Mouse (Mus musculus): ENCODE results near the gene Il2rb.

Gene Il2rb

GRCm38 (mm10) chr15:78494968-78495406 is at the start of gene Il2rb:
Gene Il2rb, minus strand, starts transcription at chr15:78495271.
- DNase-seq: no peak

- DNase-seq: peak; percentile 69 to 74
Observed at GRCm38 (mm10) chr15:78544561-78545001, 49.5 kb upstream of the Il2rb start, which contains the start of gene Sstr3. Gene Sstr3, minus strand, starts transcription at chr15:78544685.

- peak in 1 of 2 experiments; percentile 35 for DNase-seq
Observed at GRCm38 (mm10) chr15:78544041-78544440, 49.0 kb upstream of the Il2rb start.

- peak; percentile 73 to 79 for DNase-seq
Observed at GRCm38 (mm10) chr15:78542767-78543303, 47.8 kb upstream of the Il2rb start.

- DNase-seq: peak; percentile 61 to 72
Observed at GRCm38 (mm10) chr15:78542098-78542766, 47.2 kb upstream of the Il2rb start.

- DNase-seq: peak; percentile 83 to 91
Observed at GRCm38 (mm10) chr15:78541606-78542005, 46.5 kb upstream of the Il2rb start.

GRCm38 (mm10) chr15:78541036-78541435 is 46.0 kb upstream of the Il2rb start:
- peak in 1 of 2 experiments; percentile 41 for DNase-seq

GRCm38 (mm10) chr15:78535723-78536421 is 40.8 kb upstream of the Il2rb start:
- DNase-seq: no peak

- peak; percentile 82 to 87 for DNase-seq
Observed at GRCm38 (mm10) chr15:78533346-78533835, 38.3 kb upstream of the Il2rb start.

- no peak for DNase-seq
Observed at GRCm38 (mm10) chr15:78532566-78533345, 37.7 kb upstream of the Il2rb start.

GRCm38 (mm10) chr15:78531901-78532469 is 36.9 kb upstream of the Il2rb start:
- peak; percentile 100 for DNase-seq

- DNase-seq: no peak
Observed at GRCm38 (mm10) chr15:78531451-78531720, 36.3 kb upstream of the Il2rb start.

GRCm38 (mm10) chr15:78530671-78531450 is 35.8 kb upstream of the Il2rb start, which contains the start of gene C1qtnf6:
Gene C1qtnf6, minus strand, starts transcription at chr15:78531416.
- peak; percentile 74 to 79 for DNase-seq

- DNase-seq: no peak
Observed at GRCm38 (mm10) chr15:78530141-78530540, 35.1 kb upstream of the Il2rb start.

GRCm38 (mm10) chr15:78529428-78529990 is 34.4 kb upstream of the Il2rb start:
- peak; percentile 71 to 81 for DNase-seq

GRCm38 (mm10) chr15:78528726-78529411 is 33.8 kb upstream of the Il2rb start:
- no peak for DNase-seq

GRCm38 (mm10) chr15:78527973-78528372 is 32.9 kb upstream of the Il2rb start:
- DNase-seq: peak; percentile 72 to 83

GRCm38 (mm10) chr15:78524163-78524562 is 29.1 kb upstream of the Il2rb start:
- DNase-seq: no peak

- no peak for DNase-seq
Observed at GRCm38 (mm10) chr15:78521892-78522291, 26.8 kb upstream of the Il2rb start.

- no peak for DNase-seq
Observed at GRCm38 (mm10) chr15:78521331-78521730, 26.3 kb upstream of the Il2rb start.
